Mouse (Mus musculus) hindbrain, embryonic 12.5 days (tissue): ENCODE data around the gene Trub1. TPM values are rescaled to one million over a fixed set of nuclear protein-coding genes. Genes with fewer than 3 reads are reported as not detected.

Experiments used
- ATAC-seq: fragments of 200-750 bp; cut with Nextera tagmentation; 2 replicates; pipeline ENCODE4 v1.8.0; 2017; ENCODE audit warnings: moderate TSS enrichment; ENCODE audit not compliant: low FRiP score
- H3K27ac ChIP-seq: fragments of 300-500 bp; sonication (generic); 2 replicates; pipeline ENCODE4 v1.5.1; 2016; ENCODE audit warnings: mild to moderate bottlenecking
- H3K27me3 ChIP-seq: fragments of 300-500 bp; sonication (generic); 2 replicates; pipeline ENCODE4 v1.6.1; 2016; ENCODE audit warnings: mild to moderate bottlenecking
- H3K36me3 ChIP-seq: fragments of 300-500 bp; sonication (generic); 2 replicates; pipeline ENCODE4 v1.6.1; 2016; ENCODE audit warnings: mild to moderate bottlenecking
- H3K4me1 ChIP-seq: fragments of 300-500 bp; sonication (generic); 2 replicates; pipeline ENCODE4 v1.6.1; 2016
- H3K4me2 ChIP-seq: fragments of 300-500 bp; sonication (generic); replicated peaks from 2 replicates; pipeline ENCODE4 v1.6.1; 2016; ENCODE audit warnings: mild to moderate bottlenecking
- H3K4me3 ChIP-seq: fragments of 300-500 bp; sonication (generic); 2 replicates; pipeline ENCODE4 v1.5.1; 2016; ENCODE audit warnings: mild to moderate bottlenecking
- H3K9ac ChIP-seq: fragments of 300-500 bp; sonication (generic); 2 replicates; pipeline ENCODE4 v1.6.1; 2016; ENCODE audit warnings: mild to moderate bottlenecking, moderate library complexity
- H3K9me3 ChIP-seq: fragments of 300-500 bp; sonication (generic); replicated peaks from 2 replicates; pipeline ENCODE4 v1.6.1; 2016; ENCODE audit warnings: mild to moderate bottlenecking
- WGBS: fragments of 180-500 bp; shearing (Covaris S2); methylation state at CpG from one replicate; pipeline ENCODE4 v1.1.7; 2016; 5-methylcytosine and 5-hydroxymethylcytosine counted together
- polyA plus RNA-seq: library from polyadenylated mRNA; unstranded; fragments of >200 nt; fragmentation: Nextera tagmentation; extraction: Ambion mirVana; gene quantifications from 2 replicates; pipeline ENCODE4 v1.2.1, GENCODE M21; 2016

Gene Trub1
- polyA plus RNA-seq, 1 experiment from 2014 or later, result 15.9 TPM

DNA sequence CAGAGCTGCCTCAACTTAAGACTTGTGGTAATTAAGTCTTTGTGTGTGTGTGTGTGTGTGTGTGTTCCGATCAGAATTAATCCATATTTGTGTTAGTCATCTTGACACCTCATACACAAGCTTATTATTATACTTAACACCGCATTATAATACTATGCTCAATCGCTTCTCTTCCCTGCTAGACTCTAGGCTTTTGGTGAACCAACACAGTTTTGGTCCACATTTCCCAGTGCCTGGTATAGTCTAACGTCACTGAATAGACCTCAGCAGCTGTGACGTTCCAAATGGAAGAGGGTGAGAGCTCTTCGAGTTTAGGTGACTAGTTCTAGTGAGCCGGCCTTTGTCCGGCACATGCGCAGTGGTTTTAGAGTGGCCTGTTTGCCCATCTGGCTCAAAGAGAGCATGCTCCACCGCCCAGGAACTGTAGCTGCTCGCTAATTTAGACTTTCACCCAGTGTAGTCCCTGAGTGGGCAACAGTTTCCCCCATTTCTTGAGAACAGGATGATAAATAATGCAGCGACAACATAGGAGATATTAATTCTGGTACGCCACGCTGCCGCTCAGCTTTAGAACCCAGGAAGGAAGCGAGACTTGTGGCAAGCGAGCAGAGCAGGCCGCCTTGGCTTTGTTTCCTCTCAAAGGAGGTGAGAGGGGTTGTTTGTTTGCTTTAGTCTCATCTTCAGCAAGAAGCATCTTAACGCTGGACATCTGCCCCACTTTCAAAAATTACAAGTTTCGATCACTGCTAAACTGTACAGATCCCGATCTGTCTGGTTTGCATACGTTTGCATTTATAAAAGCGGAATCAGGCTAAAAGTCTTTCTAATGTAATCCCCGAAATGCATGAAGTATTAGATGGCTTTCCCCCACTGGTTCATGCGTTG lies 52.6 kb downstream of the Trub1 start:
- Histone ChIP-seq H3K4me1 (peaks cover 8% of the 10 kb centered on the region; the same call in 1 of the 2 replicates), H3K4me3 (no peak overlapping the region), H3K27ac (no peak overlapping the region), H3K9me3 (no peaks in the 10 kb centered on the region), H3K27me3 (no peaks in the 10 kb centered on the region), H3K36me3 (no peaks in the 10 kb centered on the region), H3K4me2 (no peak overlapping the region), H3K9ac (no peak overlapping the region)
- no peak for ATAC-seq
- 70% methylated on average over 25 of the region's 25 CpGs for WGBS

DNA sequence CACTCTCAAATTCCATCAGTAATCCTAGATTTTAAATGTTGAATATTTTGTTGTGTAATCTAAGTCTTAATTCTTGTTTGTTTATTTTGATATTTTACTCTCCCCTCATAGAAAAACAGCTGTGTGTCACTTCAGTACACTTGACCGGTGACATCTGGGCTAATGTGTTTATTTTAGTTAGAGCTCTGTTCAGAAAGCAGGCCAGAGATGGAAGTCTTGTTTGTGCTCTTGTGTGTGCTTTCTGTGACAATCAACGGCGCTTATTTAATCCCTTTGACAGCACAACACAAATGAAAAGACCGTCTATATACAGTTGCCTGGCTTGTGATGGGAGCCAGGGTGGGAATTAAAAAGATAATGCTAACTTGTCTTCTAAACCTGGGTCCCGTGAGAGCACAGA lies 53.9 kb downstream of the Trub1 start:
- ATAC-seq, result no peak
- Histone ChIP-seq H3K27ac (no peak overlapping the region), H3K4me2 (no peak overlapping the region), H3K27me3 (no peaks in the 10 kb centered on the region), H3K9ac (no peak overlapping the region), H3K9me3 (no peaks in the 10 kb centered on the region), H3K4me1 (peaks cover 8% of the 10 kb centered on the region; the same call in 1 of the 2 replicates), H3K4me3 (no peak overlapping the region), H3K36me3 (no peaks in the 10 kb centered on the region)
- 41% methylated on average over 5 of the region's 5 CpGs for WGBS

DNA sequence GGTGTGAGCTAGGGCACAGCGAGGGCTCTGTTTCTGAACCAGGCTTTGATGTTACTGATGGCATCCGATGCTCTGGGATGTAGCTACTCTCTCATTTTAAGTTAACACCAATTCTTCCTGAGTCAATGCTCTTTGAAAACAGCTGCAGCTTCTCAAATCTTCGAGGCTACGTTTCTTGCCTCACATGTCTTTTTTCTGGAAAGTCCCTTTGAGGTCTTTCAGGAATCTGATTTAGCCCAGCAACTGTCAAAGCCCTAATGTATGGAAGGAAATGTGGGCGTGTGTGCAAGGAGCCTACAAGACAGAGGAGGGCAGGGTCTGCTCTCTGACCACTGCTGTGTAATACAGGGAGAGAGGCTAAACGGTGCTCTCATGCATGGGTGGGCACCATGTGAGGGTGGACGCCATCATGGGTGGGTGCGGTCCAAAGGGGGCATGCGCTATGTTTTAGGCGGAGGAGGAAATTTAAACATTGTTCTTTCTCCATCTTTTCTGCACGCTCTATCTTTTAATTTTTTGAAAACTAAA lies 55.6 kb downstream of the Trub1 start:
- H3K27me3 ChIP-seq, result no peaks in the 10 kb centered on the region
- H3K4me3 ChIP-seq, result no peak overlapping the region
- WGBS, result 86% methylated on average over 11 of the region's 11 CpGs
- no peaks in the 10 kb centered on the region for H3K36me3 ChIP-seq
- no peaks in the 10 kb centered on the region for H3K9me3 ChIP-seq
- no peak overlapping the region for H3K4me2 ChIP-seq
- H3K27ac ChIP-seq, result no peak overlapping the region
- peaks cover 8% of the 10 kb centered on the region; the same call in 1 of the 2 replicates for H3K4me1 ChIP-seq
- no peak for ATAC-seq
- H3K9ac ChIP-seq, result no peak overlapping the region

DNA sequence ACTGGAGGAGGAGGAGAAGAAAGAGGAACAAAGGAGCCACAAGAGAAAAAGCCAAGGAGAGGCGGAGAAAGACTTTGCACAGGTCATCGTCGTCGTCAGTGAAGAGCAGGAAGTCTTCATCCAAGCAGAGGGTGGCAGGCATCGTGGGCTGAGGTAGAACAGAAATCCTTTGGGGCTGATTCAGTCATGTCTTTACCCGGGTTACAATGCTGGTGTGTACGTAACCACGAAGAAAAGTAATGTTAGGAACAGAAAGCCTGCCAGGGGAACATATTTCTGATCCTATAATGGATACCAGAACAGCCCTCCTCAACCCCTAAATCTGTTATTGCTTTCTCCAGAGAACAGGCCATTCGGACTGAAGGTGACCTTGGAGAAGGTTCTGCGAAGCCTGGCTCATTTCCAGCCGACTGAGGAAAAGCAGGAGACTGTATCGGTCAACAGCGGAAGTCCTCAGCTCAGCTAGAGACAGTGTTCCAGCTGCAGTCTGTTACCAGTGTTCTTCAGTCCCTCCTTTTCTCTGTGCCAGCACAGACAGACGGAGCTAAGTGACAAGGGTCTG lies 57.1 kb downstream of the Trub1 start:
- 0 out of 2 replicates have a peak overlapping the region, but pooled peaks have one; percentile 0 for H3K27ac ChIP-seq
- H3K36me3 ChIP-seq, result no peaks in the 10 kb centered on the region
- no peak overlapping the region for H3K4me2 ChIP-seq
- H3K4me3 ChIP-seq, result no peak overlapping the region
- H3K27me3 ChIP-seq, result no peaks in the 10 kb centered on the region
- no peak for ATAC-seq
- WGBS, result 67% methylated on average over 14 of the region's 14 CpGs
- no peaks in the 10 kb centered on the region for H3K9me3 ChIP-seq
- H3K4me1 ChIP-seq, result peaks cover 8% of the 10 kb centered on the region; the same call in 1 of the 2 replicates
- H3K9ac ChIP-seq, result no peak overlapping the region

DNA sequence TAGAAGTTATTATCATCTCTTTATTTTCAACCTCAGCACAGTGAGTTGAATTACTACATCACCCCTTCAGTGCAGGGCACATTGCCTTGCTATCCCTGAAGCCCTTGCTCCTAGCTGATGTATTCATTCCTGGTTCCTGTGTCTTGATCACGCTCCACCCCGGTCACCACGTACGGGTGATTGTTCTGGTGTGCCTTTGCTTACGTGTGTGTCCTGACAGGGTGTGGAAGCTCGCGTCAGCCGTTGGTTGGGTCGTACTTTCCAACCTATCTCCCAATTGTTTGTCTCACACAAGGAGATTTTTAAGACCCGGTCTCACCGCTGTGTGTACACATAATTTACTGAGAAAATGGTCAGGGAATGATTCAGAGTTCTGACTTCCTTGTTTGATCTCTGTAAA lies 58.1 kb downstream of the Trub1 start:
- H3K27ac ChIP-seq, result no peak overlapping the region

DNA sequence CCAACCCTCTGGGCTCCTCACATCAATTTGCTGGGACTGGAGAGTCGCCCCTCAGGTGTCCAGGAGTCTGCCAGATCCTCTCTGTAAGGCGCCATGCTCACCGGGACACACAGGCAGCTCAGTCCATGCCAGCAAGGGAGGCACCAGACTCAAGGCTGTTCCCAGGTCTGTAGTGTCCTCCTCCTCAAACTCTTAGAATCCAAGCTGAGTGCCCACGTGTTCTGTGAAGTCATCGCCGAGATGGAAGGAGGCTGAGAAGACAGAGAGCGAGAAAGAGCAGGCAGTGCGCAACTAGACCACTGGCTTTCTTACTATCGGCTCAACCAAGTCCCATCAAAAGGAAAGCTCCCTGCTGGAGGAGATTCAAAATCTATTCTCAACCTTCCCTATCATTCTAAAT lies 60.4 kb downstream of the Trub1 start:
- no peak overlapping the region for H3K27ac ChIP-seq
- 91% methylated on average over 9 of the region's 9 CpGs for WGBS
- ATAC-seq, result no peak
- H3K9me3 ChIP-seq, result no peaks in the 10 kb centered on the region
- no peak overlapping the region for H3K9ac ChIP-seq
- peaks cover 6% of the 10 kb centered on the region; the same call in 1 of the 2 replicates for H3K4me1 ChIP-seq
- no peak overlapping the region for H3K4me3 ChIP-seq
- H3K27me3 ChIP-seq, result no peaks in the 10 kb centered on the region
- no peak overlapping the region for H3K4me2 ChIP-seq
- no peaks in the 10 kb centered on the region for H3K36me3 ChIP-seq

More for the DNA sequence above, 58.1 kb downstream of the Trub1 start:
- Histone ChIP-seq H3K36me3 (no peaks in the 10 kb centered on the region), H3K9me3 (no peaks in the 10 kb centered on the region), H3K27me3 (no peaks in the 10 kb centered on the region), H3K9ac (no peak overlapping the region), H3K4me2 (no peak overlapping the region), H3K4me1 (peaks cover 6% of the 10 kb centered on the region; the same call in 1 of the 2 replicates), H3K4me3 (no peak overlapping the region)
- ATAC-seq, result no peak
- WGBS, result 93% methylated on average over 11 of the region's 11 CpGs

DNA sequence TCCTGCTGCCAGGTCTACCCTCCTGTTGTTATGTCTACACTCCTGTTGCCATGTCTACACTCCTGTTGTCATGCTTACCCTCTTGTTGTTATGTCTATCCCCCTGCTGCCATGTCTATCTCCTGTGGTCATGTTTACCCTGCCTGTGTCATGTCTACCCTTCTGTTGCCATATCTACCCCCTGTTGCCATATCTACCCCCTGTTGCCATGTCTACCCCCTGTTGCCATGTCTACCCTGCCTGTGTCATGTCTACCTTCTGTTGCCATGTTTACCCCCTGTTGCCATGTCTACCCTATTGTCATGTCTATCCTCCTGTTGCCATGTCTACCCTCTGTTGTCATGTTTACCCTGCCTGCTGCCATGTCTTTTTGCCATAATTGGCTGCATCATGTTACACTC lies 69.0 kb downstream of the Trub1 start:
- no peak overlapping the region for H3K27ac ChIP-seq
- H3K4me2 ChIP-seq, result no peak overlapping the region
- H3K9ac ChIP-seq, result no peak overlapping the region
- ATAC-seq, result no peak
- no peaks in the 10 kb centered on the region for H3K9me3 ChIP-seq
- H3K4me1 ChIP-seq, result no peaks in the 10 kb centered on the region
- H3K27me3 ChIP-seq, result no peaks in the 10 kb centered on the region; the same call in 1 of the 2 replicates
- no peak overlapping the region for H3K4me3 ChIP-seq
- H3K36me3 ChIP-seq, result no peaks in the 10 kb centered on the region

DNA sequence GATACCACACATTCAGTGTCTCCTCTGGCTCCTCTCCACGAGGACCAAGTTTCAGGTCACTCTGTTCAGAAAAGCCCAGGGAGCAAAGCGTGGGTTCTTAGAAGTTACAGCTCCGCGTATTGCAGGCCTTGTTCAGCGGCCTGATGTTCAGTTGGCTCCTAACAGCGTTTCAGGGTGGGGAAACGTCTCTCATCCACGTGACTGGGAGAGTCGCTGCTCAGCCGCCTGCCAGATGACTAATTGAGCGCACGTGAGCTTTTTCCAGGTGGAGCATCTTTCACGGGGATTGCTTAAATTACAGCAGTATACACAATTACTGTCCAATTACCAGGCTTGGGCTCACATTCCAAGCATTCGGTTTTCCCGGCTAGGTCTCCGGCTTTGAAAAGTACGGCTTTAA lies 70.7 kb downstream of the Trub1 start:
- ATAC-seq, result no peak
- Histone ChIP-seq H3K27me3 (no peaks in the 10 kb centered on the region; the same call in 1 of the 2 replicates), H3K27ac (no peak overlapping the region), H3K9me3 (no peaks in the 10 kb centered on the region), H3K4me3 (no peak overlapping the region), H3K4me2 (no peak overlapping the region), H3K36me3 (no peaks in the 10 kb centered on the region), H3K4me1 (no peaks in the 10 kb centered on the region), H3K9ac (no peak overlapping the region)
- 75% methylated on average over 17 of the region's 17 CpGs for WGBS

DNA sequence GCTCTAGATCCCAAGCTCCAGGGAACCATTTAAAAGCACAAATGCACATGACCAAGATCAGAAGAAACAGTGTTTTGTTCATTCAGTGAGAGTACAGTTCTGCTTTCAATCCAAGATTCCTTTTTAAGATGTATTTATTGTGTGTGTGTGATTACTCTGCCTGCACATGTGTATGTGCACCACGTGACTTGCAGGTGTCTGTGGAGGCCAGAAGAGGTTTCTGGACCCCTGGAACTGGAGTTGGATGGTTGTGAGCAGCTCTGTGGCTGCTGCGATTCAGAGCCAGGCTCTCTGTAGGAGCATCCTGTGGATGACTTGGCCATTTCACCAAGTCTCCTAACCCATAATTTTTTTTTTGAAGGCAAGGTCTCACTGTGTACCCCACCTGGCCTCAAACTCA lies 73.0 kb downstream of the Trub1 start:
- H3K9me3 ChIP-seq, result no peaks in the 10 kb centered on the region
- H3K27me3 ChIP-seq, result no peaks in the 10 kb centered on the region; the same call in 1 of the 2 replicates
- no peaks in the 10 kb centered on the region; the same call in 1 of the 2 replicates for H3K4me1 ChIP-seq
- H3K9ac ChIP-seq, result no peak overlapping the region
- H3K36me3 ChIP-seq, result no peaks in the 10 kb centered on the region
- WGBS, result 78% methylated on average over 2 of the region's 2 CpGs
- H3K4me2 ChIP-seq, result no peak overlapping the region
- ATAC-seq, result no peak
- H3K27ac ChIP-seq, result no peak overlapping the region
- no peak overlapping the region for H3K4me3 ChIP-seq

DNA sequence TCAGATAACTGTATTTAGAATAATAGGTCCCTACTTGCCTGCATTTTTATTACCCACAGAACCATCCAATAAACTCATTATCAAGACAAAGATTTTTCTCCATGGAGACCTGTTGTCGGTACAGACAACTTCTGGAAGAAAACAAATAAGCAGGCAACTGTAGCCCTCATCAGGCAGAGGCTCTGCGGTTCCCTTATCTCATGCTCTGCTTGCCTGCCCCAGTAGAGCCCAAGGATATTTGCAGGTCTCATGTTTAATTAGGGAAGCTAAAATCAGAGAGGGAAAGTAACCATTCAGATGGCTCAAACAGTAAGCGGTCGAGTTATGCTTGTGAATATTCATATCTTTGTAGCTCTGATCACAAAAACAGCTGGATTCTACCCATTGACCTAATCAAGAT lies 77.5 kb downstream of the Trub1 start:
- no peak for ATAC-seq
- Histone ChIP-seq H3K36me3 (no peaks in the 10 kb centered on the region), H3K4me3 (no peak overlapping the region)

DNA sequence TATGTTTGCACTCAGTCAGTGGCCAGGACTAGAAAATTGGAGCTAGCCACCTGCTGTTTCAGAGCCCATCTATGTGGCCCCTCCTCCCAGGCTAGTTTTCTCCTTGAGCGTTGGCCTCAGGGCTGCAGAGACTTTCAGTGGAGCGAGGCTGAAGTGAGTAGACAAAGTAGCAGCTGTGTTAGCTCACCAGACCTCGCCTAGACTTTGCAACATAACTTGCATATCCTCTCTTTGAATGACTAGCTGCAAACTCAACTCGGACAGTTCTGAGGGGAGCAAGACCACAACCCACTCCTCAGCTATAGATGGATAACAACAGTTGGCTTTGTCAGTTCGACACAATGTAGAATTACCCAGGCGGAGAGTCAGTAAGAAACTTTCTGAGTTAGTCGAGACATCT lies 81.5 kb downstream of the Trub1 start:
- Histone ChIP-seq H3K4me2 (no peak overlapping the region), H3K36me3 (no peaks in the 10 kb centered on the region), H3K4me1 (peaks cover 13% of the 10 kb centered on the region), H3K27ac (no peak overlapping the region), H3K9ac (no peak overlapping the region), H3K27me3 (no peaks in the 10 kb centered on the region), H3K9me3 (no peaks in the 10 kb centered on the region), H3K4me3 (no peak overlapping the region)
- no peak for ATAC-seq
- 72% methylated on average over 7 of the region's 7 CpGs for WGBS

More for the DNA sequence above, 77.5 kb downstream of the Trub1 start:
- Histone ChIP-seq H3K4me1 (no peaks in the 10 kb centered on the region; the same call in 1 of the 2 replicates), H3K9me3 (no peaks in the 10 kb centered on the region), H3K9ac (no peak overlapping the region), H3K4me2 (no peak overlapping the region), H3K27ac (no peak overlapping the region), H3K27me3 (no peaks in the 10 kb centered on the region)
- 91% methylated on average over 4 of the region's 4 CpGs for WGBS

DNA sequence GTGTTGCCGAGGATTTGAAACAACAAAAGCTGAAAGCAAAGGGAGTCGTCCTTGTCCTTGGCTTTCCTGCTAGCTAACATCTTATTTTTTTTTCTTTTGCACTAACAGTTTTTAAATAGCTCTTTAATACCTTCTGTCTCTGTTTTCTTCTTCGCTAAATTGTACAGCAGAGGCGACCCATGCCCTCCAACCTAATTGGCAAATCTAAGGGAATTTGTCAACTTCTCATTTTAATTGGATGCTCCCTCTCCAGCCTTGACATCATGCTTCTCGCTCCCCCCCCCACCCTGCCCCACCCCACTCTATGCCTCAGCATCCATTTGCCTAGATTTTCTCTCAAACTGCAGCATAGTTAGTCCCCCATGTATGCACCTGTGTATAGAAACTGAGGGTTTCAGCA lies 83.8 kb downstream of the Trub1 start:
- ATAC-seq, result no peak
- H3K27ac ChIP-seq, result no peak overlapping the region; the same call in 1 of the 2 replicates
- H3K36me3 ChIP-seq, result no peaks in the 10 kb centered on the region
- no peaks in the 10 kb centered on the region for H3K27me3 ChIP-seq
- H3K4me3 ChIP-seq, result no peak overlapping the region
- no peak overlapping the region for H3K9ac ChIP-seq
- H3K4me1 ChIP-seq, result peaks cover 13% of the 10 kb centered on the region
- no peak overlapping the region for H3K4me2 ChIP-seq
- 56% methylated on average over 5 of the region's 5 CpGs for WGBS
- H3K9me3 ChIP-seq, result no peaks in the 10 kb centered on the region
